Mouse (Mus musculus): Measurements from ENCODE around the gene Gm5936.
"Not testable (repeated sequence)": the region's sequence is repeated elsewhere in the genome, so short reads cannot be mapped to it uniquely, and the experiment has no call there.

Gene Gm5936

DNA sequence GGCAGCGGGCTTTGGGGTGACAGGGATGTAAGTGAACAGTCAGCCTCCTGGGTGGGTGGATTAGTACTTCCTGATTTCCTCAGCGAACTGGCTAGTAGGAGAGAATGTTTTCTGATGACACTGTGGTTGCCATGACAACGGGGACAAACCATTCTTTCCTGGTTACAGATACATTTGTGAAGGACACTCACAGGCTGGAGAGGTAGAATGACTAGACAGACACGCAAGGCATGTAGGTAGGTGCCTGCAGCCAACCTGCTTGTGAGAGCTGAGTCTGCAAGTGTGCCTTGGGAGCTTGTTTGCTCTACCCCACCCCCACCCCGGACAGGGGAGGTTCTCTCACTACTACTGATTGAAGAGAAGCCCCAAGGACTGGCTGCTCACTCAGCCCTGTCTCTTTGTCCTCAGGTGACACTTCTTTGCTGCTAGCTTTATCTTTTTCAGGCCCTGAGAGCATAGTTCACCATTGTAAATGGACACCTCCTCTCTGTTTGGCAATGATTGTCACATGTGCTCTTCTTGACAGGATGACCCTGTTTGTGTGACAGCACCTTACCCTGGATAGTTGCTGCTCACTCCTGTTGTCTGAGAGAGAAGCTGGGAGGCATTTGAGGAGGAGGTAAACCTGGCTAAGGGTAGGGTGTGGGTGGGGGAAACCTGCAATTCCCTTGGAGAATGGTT lies at the start of gene Gm5936:
TSS of gene Gm5936 (plus strand) at position 355 of the 681 bp plus-strand sequence.
- not testable (repeated sequence) for DNase-seq

DNA sequence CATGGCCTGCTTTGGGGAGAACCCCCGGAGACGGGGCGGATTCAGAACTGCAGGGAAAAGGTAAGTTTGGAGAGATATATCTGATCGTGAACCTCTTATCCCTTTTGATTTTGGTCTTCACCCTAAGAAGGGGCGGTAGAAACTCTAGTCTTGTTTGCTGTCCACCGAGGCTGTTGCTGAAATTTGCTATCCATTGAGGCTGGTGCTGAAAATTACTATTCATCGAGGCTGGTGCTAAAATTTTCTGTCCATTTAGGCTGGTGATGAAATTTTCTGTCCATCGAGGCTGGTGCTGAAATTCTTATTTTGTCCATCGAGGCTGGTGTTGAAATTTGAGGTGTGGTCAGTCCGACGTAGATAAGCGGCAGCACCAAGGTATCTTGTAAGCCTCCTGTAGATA lies 19.1 kb downstream of the Gm5936 start:
- not testable (repeated sequence) for DNase-seq

DNA sequence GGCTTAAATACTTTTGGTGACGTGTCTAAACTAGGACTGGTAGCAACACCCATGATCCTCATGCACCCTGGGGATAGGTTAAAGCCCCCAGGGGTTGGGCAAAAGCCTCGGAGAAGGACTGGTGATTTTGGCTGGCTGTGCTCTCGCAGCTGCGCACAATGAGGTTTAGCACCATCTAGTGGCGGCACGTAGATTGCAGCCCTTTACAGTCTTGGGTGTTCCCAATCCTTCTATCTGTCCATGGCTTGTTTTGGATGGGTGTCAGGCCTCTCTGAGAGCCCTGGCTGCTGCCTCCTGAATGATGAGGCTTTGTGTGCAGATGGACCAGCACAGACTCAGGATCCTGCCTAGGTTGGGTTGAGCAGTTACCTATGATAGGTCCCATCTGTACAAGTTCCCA lies 43.1 kb downstream of the Gm5936 start:
- peak in 1 of 2 experiments; percentile 10 for DNase-seq
